Mouse (Mus musculus): ENCODE data around the gene Gm10999.
"Not testable (repeated sequence)": the region's sequence is repeated elsewhere in the genome, so short reads cannot be mapped to it uniquely, and the experiment has no call there.

Gene Gm10999

GRCm38 (mm10) chr8:129131561-129131960 lies at the start of gene Gm10999:
Gm10999 (minus strand) TSS chr8:129131661.
- no peak for DNase-seq (ENCODE audit: extremely low read depth, low read depth)

GRCm38 (mm10) chr8:129133475-129133874 lies 2.0 kb upstream of the Gm10999 start:
- no peak for DNase-seq (ENCODE audit: extremely low read depth, low read depth)

GRCm38 (mm10) chr8:129115761-129116160 lies 15.7 kb downstream of the Gm10999 start:
- not testable (repeated sequence) for DNase-seq (ENCODE audit: extremely low read depth, low read depth)
